Mouse (Mus musculus): ENCODE measurements around the gene Egln3. TPM values are rescaled to one million over a fixed set of nuclear protein-coding genes. Genes with fewer than 3 reads are reported as not detected.

The Egln3 gene
- polyA plus RNA-seq, 1 experiment, result 8.7 TPM

GRCm38 (mm10) chr12:54187812-54188600, 15.7 kb downstream of the Egln3 start:
- no peak for TF ChIP-seq POLR2A (IDR thresholded peaks at IDR 0.05; ENCODE audit: borderline replicate concordance, extremely low read depth, insufficient read depth, insufficient read length, poor library complexity, severe bottlenecking)
- DNase-seq (ENCODE audit: low read depth), result no peak

DNA sequence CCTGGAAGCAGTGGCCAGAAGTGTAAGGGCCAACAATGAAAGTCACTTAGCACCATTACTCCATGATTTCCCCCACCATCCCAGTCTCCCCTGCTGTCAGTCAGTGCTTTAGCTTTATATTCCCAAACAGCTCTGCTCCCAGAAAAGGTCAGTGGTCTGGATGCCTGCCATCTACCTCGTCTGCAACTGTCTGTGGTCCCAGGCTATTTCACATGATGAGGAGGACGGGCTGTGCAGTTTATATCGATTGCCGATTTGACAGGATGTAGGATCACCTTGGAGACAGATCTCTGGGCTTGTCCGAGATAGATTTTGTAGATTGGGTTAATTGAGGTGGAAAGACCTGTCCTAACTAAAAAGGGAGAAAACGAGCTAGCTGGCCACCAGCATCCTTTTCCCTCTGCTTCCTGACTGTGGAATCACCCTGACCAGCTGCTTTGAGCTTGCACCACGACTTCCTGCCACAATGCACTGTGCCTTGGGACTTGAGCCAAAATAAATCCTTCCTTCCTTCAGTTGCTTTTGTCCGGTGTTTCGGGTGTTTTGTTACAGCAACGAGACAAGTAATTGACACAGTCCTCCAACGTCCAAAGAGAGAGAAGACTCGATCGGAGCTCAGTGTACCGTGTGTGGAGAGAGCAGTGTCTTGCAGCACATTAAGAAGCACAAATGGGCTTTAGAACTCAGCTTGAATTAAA, 16.6 kb downstream of the Egln3 start:
- peak; percentile 50 for DNase-seq (ENCODE audit: low read depth)
- TF ChIP-seq POLR2A (IDR thresholded peaks at IDR 0.05; ENCODE audit: borderline replicate concordance, extremely low read depth, insufficient read depth, insufficient read length, poor library complexity, severe bottlenecking) (no peak), CTCF (IDR thresholded peaks at IDR 0.05; ENCODE audit: borderline replicate concordance, extremely low read depth, insufficient read depth, insufficient read length) (no peak)

DNA sequence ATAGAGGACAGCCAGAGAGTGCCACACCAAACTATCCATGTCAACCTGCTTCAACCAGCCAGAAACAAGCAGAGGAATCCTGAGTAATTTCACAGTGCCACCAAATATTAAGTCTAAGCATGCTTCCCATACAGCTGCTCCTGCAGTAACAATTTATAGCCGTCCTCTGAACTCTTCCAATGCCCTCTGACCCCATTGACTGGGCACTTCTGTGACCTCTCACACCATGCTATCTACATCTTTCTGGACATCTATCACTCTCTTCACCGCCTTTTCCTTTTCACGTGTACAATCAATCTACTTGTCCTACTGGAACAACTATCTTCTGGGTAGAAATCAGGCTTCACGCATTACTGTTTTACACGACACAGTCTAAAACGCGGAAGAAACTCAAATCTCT, 19.4 kb downstream of the Egln3 start:
- no peak for DNase-seq (ENCODE audit: low read depth)
- TF ChIP-seq CTCF (IDR thresholded peaks at IDR 0.05; ENCODE audit: borderline replicate concordance, extremely low read depth, insufficient read depth, insufficient read length) (no peak), POLR2A (IDR thresholded peaks at IDR 0.05; ENCODE audit: borderline replicate concordance, extremely low read depth, insufficient read depth, insufficient read length, poor library complexity, severe bottlenecking) (no peak)

GRCm38 (mm10) chr12:54178323-54178722, 25.3 kb downstream of the Egln3 start:
- DNase-seq (ENCODE audit: low read depth), result no peak
- no peak for TF ChIP-seq CTCF (IDR thresholded peaks at IDR 0.05; ENCODE audit: borderline replicate concordance, extremely low read depth, insufficient read depth, insufficient read length)
- TF ChIP-seq POLR2A (IDR thresholded peaks at IDR 0.05; ENCODE audit: borderline replicate concordance, extremely low read depth, insufficient read depth, insufficient read length, poor library complexity, severe bottlenecking), result no peak

DNA sequence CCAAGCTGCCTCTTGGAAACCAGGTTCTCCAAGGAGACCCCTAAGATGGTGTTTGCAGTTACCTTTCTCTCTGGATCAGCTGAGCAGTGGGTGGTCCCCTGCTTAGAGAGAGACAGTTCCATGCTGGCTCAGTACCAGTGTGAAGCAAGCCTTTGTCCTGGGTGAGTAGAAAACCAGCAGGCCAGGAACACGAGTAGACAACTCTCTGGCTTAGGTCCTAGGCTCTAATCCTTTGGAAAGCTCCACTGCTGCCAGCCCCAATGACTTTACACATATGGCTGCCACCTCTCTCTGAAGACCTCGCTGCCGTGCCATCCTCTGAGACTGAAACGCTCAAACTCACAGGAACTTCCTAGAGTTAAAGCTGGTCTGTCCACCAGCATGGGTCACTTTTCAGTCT, 34.9 kb downstream of the Egln3 start:
- peak; percentile 22 for DNase-seq (ENCODE audit: low read depth)
- TF ChIP-seq CTCF (IDR thresholded peaks at IDR 0.05; ENCODE audit: borderline replicate concordance, extremely low read depth, insufficient read depth, insufficient read length) (no peak), POLR2A (IDR thresholded peaks at IDR 0.05; ENCODE audit: borderline replicate concordance, extremely low read depth, insufficient read depth, insufficient read length, poor library complexity, severe bottlenecking) (no peak)

- no peak for DNase-seq (ENCODE audit: low read depth)
- TF ChIP-seq POLR2A (IDR thresholded peaks at IDR 0.05; ENCODE audit: borderline replicate concordance, extremely low read depth, insufficient read depth, insufficient read length, poor library complexity, severe bottlenecking) (no peak), CTCF (IDR thresholded peaks at IDR 0.05; ENCODE audit: borderline replicate concordance, extremely low read depth, insufficient read depth, insufficient read length) (peak; percentile 26; the same call in 1 of the 2 replicates)
Measured at GRCm38 (mm10) chr12:54167737-54168136, 35.9 kb downstream of the Egln3 start.

- DNase-seq (ENCODE audit: low read depth), result peak; percentile 5
- TF ChIP-seq CTCF (IDR thresholded peaks at IDR 0.05; ENCODE audit: borderline replicate concordance, extremely low read depth, insufficient read depth, insufficient read length), result no peak
Measured at GRCm38 (mm10) chr12:54164724-54165050, 39.0 kb downstream of the Egln3 start.

- TF ChIP-seq POLR2A (IDR thresholded peaks at IDR 0.05; ENCODE audit: borderline replicate concordance, extremely low read depth, insufficient read depth, insufficient read length, poor library complexity, severe bottlenecking) (no peak), CTCF (IDR thresholded peaks at IDR 0.05; ENCODE audit: borderline replicate concordance, extremely low read depth, insufficient read depth, insufficient read length) (no peak)
- DNase-seq (ENCODE audit: low read depth), result peak; percentile 38
Measured at GRCm38 (mm10) chr12:54164040-54164723, 39.5 kb downstream of the Egln3 start.

DNA sequence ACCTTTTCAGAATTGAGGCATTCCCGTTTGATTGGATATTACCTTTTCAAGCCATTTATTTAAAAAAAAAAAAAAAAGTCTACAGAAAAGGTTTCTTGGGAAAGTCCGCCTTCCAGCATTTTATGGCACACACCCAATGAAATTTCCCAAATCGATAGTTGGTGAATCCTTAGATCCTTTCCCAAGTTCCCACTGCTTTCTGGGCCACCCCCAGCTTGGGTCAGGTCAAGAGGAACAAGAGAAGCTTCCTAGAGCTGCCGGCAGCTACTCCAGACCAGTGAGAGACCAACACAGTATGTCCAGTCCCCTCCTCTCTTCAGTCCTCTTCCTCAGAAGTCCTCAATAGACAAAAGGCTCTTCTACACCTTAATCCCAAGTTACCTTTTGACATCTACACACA, 40.5 kb downstream of the Egln3 start:
- DNase-seq (ENCODE audit: low read depth), result no peak
- TF ChIP-seq POLR2A (IDR thresholded peaks at IDR 0.05; ENCODE audit: borderline replicate concordance, extremely low read depth, insufficient read depth, insufficient read length, poor library complexity, severe bottlenecking) (no peak), CTCF (IDR thresholded peaks at IDR 0.05; ENCODE audit: borderline replicate concordance, extremely low read depth, insufficient read depth, insufficient read length) (no peak)

- DNase-seq (ENCODE audit: low read depth), result peak; percentile 69
- TF ChIP-seq CTCF (IDR thresholded peaks at IDR 0.05; ENCODE audit: borderline replicate concordance, extremely low read depth, insufficient read depth, insufficient read length) (no peak), POLR2A (IDR thresholded peaks at IDR 0.05; ENCODE audit: borderline replicate concordance, extremely low read depth, insufficient read depth, insufficient read length, poor library complexity, severe bottlenecking) (no peak)
Measured at GRCm38 (mm10) chr12:54162637-54163131, 41.0 kb downstream of the Egln3 start.

- no peak for TF ChIP-seq CTCF (IDR thresholded peaks at IDR 0.05; ENCODE audit: borderline replicate concordance, extremely low read depth, insufficient read depth, insufficient read length)
- no peak for TF ChIP-seq POLR2A (IDR thresholded peaks at IDR 0.05; ENCODE audit: borderline replicate concordance, extremely low read depth, insufficient read depth, insufficient read length, poor library complexity, severe bottlenecking)
- peak; percentile 11 for DNase-seq (ENCODE audit: low read depth)
Measured at GRCm38 (mm10) chr12:54161468-54162202, 42.0 kb downstream of the Egln3 start.

Measured in brain, embryonic 14.5 days (tissue).